Mouse (Mus musculus) heart, embryonic 13.5 days (tissue): ENCODE data around the gene Pcnx2. TPM values are rescaled to one million over a fixed set of nuclear protein-coding genes. Genes with fewer than 3 reads are reported as not detected.
A peak's percentile ranks its signal among the peaks of the same experiment; 100 is the strongest.

Source experiments
- ATAC-seq: fragments of 200-750 bp; cut with Nextera tagmentation; 2 replicates; pipeline ENCODE4 v1.8.0; 2017; ENCODE audit warnings: moderate TSS enrichment; ENCODE audit not compliant: insufficient number of reproducible peaks, low FRiP score, low TSS enrichment; ENCODE audit errors: extremely low read depth
- H3K27ac ChIP-seq: fragments of 300-500 bp; sonication (generic); replicated peaks from 2 replicates; pipeline ENCODE4 v1.5.1; 2015; ENCODE audit warnings: moderate library complexity, mild to moderate bottlenecking, inconsistent platforms
- H3K27me3 ChIP-seq: fragments of 300-500 bp; sonication (generic); replicated peaks from 2 replicates; pipeline ENCODE4 v1.6.1; 2015; ENCODE audit warnings: mild to moderate bottlenecking, inconsistent platforms
- H3K36me3 ChIP-seq: fragments of 300-500 bp; sonication (generic); 2 replicates; pipeline ENCODE4 v1.6.1; 2015; ENCODE audit warnings: mild to moderate bottlenecking, inconsistent platforms
- H3K4me1 ChIP-seq: fragments of 300-500 bp; sonication (generic); 2 replicates; pipeline ENCODE4 v1.6.1; 2015; ENCODE audit warnings: inconsistent platforms
- H3K4me2 ChIP-seq: fragments of 300-500 bp; sonication (generic); 2 replicates; pipeline ENCODE4 v1.6.1; 2015; ENCODE audit warnings: inconsistent platforms, mild to moderate bottlenecking, moderate library complexity
- H3K4me3 ChIP-seq: fragments of 300-500 bp; sonication (generic); 2 replicates; pipeline ENCODE4 v1.5.1; 2015; ENCODE audit warnings: moderate library complexity, mild to moderate bottlenecking, inconsistent platforms
- H3K9ac ChIP-seq: fragments of 300-500 bp; sonication (generic); 2 replicates; pipeline ENCODE4 v1.6.1; 2015; ENCODE audit warnings: inconsistent platforms, mild to moderate bottlenecking, moderate library complexity
- H3K9me3 ChIP-seq: fragments of 300-500 bp; sonication (generic); 2 replicates; pipeline ENCODE4 v1.6.1; 2016; ENCODE audit warnings: inconsistent platforms
- WGBS: fragments of 180-500 bp; shearing (Covaris S2); methylation state at CpG from one replicate; pipeline ENCODE4 v1.1.7; 2015; ENCODE audit warnings: mixed read lengths; 5-methylcytosine and 5-hydroxymethylcytosine counted together
- polyA plus RNA-seq: library from polyadenylated mRNA; unstranded; fragments of >200 nt; fragmentation: Nextera tagmentation; extraction: Ambion mirVana; gene quantifications from 2 replicates; pipeline ENCODE4 v1.2.1, GENCODE M21; 2015

Pcnx2 gene
- polyA plus RNA-seq, 1 experiment from 2014 or later = 0.07 TPM

GRCm38 (mm10) chr8:125756391-125757105, 141.6 kb downstream of the Pcnx2 start:
- Histone ChIP-seq H3K4me3 (no peak overlapping the region), H3K4me1 (peaks cover 22% of the 10 kb centered on the region), H3K9ac (peak overlapping the region; percentile 20; the same call in 1 of the 2 replicates), H3K4me2 (peak overlapping the region; percentile 13), H3K36me3 (no peaks in the 10 kb centered on the region), H3K27me3 (no peaks in the 10 kb centered on the region), H3K9me3 (no peaks in the 10 kb centered on the region), H3K27ac (peak overlapping the region; percentile 68)
- no peak for ATAC-seq
- WGBS = 40% methylated on average over 9 of the region's 9 CpGs

DNA sequence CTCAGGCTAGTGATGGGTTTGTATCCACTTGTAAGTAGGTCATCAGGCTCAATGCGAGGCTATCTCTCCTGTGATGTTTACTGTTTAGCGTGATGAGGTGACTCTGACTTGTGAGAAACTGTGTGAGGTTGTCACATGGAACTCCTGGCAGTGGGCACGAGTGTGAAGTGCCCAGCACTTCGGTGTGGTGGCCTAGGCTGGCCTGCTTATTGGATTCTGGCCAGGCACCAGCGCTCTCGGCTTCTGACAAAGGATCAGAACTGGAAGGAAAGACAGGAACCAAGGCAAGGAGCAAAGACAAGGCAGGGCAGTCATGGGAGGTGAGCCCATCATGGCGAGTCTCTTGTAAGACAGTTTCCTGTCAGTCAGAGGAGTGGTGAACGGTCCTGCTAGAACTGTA, 142.2 kb downstream of the Pcnx2 start:
- Histone ChIP-seq H3K9me3 (no peaks in the 10 kb centered on the region), H3K4me3 (no peak overlapping the region), H3K4me1 (peaks cover 29% of the 10 kb centered on the region), H3K9ac (no peak overlapping the region), H3K4me2 (0 out of 2 replicates have a peak overlapping the region, but pooled peaks have one; percentile 13), H3K36me3 (no peaks in the 10 kb centered on the region), H3K27ac (peak overlapping the region; percentile 68; the same call in 1 of the 2 replicates), H3K27me3 (no peaks in the 10 kb centered on the region)
- ATAC-seq = no peak
- WGBS = 53% methylated on average over 8 of the region's 8 CpGs

- ATAC-seq = no peak
- no peaks in the 10 kb centered on the region for H3K9me3 ChIP-seq
- H3K27me3 ChIP-seq = no peaks in the 10 kb centered on the region
- H3K4me3 ChIP-seq = no peak overlapping the region
- WGBS = 46% methylated on average over 8 of the region's 8 CpGs
- H3K9ac ChIP-seq = no peak overlapping the region
- no peak overlapping the region for H3K4me2 ChIP-seq
- H3K4me1 ChIP-seq = peaks cover 25% of the 10 kb centered on the region
- H3K27ac ChIP-seq = no peak overlapping the region
- no peaks in the 10 kb centered on the region; the same call in 1 of the 2 replicates for H3K36me3 ChIP-seq
Measured at GRCm38 (mm10) chr8:125750846-125751245, 147.3 kb downstream of the Pcnx2 start.

- H3K36me3 ChIP-seq = no peaks in the 10 kb centered on the region; the same call in 1 of the 2 replicates
- WGBS = 64% methylated on average over 8 of the region's 8 CpGs
- H3K4me3 ChIP-seq = no peak overlapping the region
- H3K9me3 ChIP-seq = no peaks in the 10 kb centered on the region
- no peak overlapping the region for H3K27ac ChIP-seq
- no peak overlapping the region for H3K4me2 ChIP-seq
- H3K4me1 ChIP-seq = peaks cover 25% of the 10 kb centered on the region
- no peak overlapping the region for H3K9ac ChIP-seq
- ATAC-seq = no peak
- no peaks in the 10 kb centered on the region for H3K27me3 ChIP-seq
Measured at GRCm38 (mm10) chr8:125747390-125747789, 150.7 kb downstream of the Pcnx2 start.

DNA sequence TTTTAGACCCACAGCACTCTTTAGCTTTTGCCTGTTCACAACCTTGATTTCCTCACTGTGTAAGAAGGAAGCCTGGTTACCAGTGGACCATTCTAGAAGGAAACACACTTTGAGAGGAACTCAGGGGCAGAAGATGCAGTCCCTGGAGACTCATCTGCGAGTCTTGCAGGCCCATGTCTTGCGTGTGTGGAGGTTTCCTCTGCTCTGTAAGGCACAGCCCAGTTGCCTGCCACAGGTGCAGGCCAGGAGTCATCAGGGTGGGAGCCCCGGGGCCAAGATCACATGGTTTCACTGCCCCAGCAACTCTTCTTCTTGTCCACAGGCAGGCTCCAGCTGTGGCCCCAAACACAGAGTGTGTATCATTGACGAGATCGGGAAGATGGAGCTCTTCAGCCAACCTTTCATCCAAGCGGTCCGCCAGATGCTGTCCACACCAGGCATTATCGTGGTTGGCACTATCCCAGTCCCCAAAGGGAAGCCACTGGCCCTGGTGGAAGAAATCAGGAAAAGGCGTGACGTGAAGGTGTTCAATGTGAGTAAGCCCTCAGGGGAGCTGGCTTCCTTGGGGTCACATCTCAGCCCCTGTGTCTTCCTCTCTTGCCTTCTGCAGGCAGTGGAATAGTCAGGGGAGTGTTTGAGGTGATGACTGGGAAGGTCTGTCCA, 153.1 kb downstream of the Pcnx2 start:
- no peak overlapping the region for H3K4me3 ChIP-seq
- ATAC-seq = no peak
- no peaks in the 10 kb centered on the region for H3K27me3 ChIP-seq
- peaks cover 4% of the 10 kb centered on the region; the same call in 1 of the 2 replicates for H3K36me3 ChIP-seq
- no peak overlapping the region for H3K4me2 ChIP-seq
- H3K9me3 ChIP-seq = no peaks in the 10 kb centered on the region
- peaks cover 21% of the 10 kb centered on the region for H3K4me1 ChIP-seq
- 82% methylated on average over 10 of the region's 10 CpGs for WGBS
- H3K27ac ChIP-seq = no peak overlapping the region
- no peak overlapping the region for H3K9ac ChIP-seq

GRCm38 (mm10) chr8:125742406-125742805, 155.7 kb downstream of the Pcnx2 start:
- WGBS = 62% methylated on average over 8 of the region's 8 CpGs

GRCm38 (mm10) chr8:125741855-125742254, 156.3 kb downstream of the Pcnx2 start:
- Histone ChIP-seq H3K4me1 (peaks cover 13% of the 10 kb centered on the region; the same call in 1 of the 2 replicates), H3K27ac (no peak overlapping the region), H3K9ac (no peak overlapping the region), H3K27me3 (no peaks in the 10 kb centered on the region), H3K4me2 (no peak overlapping the region), H3K4me3 (no peak overlapping the region), H3K36me3 (peaks cover 25% of the 10 kb centered on the region), H3K9me3 (no peaks in the 10 kb centered on the region)
- no peak for ATAC-seq
- 42% methylated on average over 2 of the region's 2 CpGs for WGBS

More at GRCm38 (mm10) chr8:125742406-125742805, 155.7 kb downstream of the Pcnx2 start:
- H3K4me2 ChIP-seq = no peak overlapping the region
- H3K9me3 ChIP-seq = no peaks in the 10 kb centered on the region
- peaks cover 17% of the 10 kb centered on the region for H3K4me1 ChIP-seq
- no peak for ATAC-seq
- no peaks in the 10 kb centered on the region for H3K27me3 ChIP-seq
- H3K4me3 ChIP-seq = no peak overlapping the region
- H3K36me3 ChIP-seq = peaks cover 19% of the 10 kb centered on the region; the same call in 1 of the 2 replicates
- H3K9ac ChIP-seq = no peak overlapping the region
- H3K27ac ChIP-seq = no peak overlapping the region

- Histone ChIP-seq H3K4me1 (peaks cover 13% of the 10 kb centered on the region; the same call in 1 of the 2 replicates), H3K4me2 (no peak overlapping the region), H3K9me3 (no peaks in the 10 kb centered on the region), H3K36me3 (peaks cover 30% of the 10 kb centered on the region), H3K27ac (no peak overlapping the region), H3K9ac (no peak overlapping the region), H3K4me3 (no peak overlapping the region), H3K27me3 (no peaks in the 10 kb centered on the region)
- WGBS = 63% methylated on average over 5 of the region's 5 CpGs
- no peak for ATAC-seq
Measured at GRCm38 (mm10) chr8:125741377-125741776, 156.7 kb downstream of the Pcnx2 start.

- Histone ChIP-seq H3K36me3 (peaks cover 31% of the 10 kb centered on the region), H3K27me3 (no peaks in the 10 kb centered on the region), H3K4me2 (no peak overlapping the region), H3K9me3 (no peaks in the 10 kb centered on the region), H3K4me1 (peaks cover 13% of the 10 kb centered on the region; the same call in 1 of the 2 replicates), H3K9ac (no peak overlapping the region), H3K4me3 (no peak overlapping the region), H3K27ac (no peak overlapping the region)
- no peak for ATAC-seq
- 81% methylated on average over 10 of the region's 10 CpGs for WGBS
Measured at GRCm38 (mm10) chr8:125740655-125741054, 157.5 kb downstream of the Pcnx2 start.

GRCm38 (mm10) chr8:125738956-125739355, 159.2 kb downstream of the Pcnx2 start:
- H3K27me3 ChIP-seq = no peaks in the 10 kb centered on the region
- H3K9me3 ChIP-seq = no peaks in the 10 kb centered on the region
- H3K4me1 ChIP-seq = peaks cover 22% of the 10 kb centered on the region
- H3K27ac ChIP-seq = no peak overlapping the region
- H3K9ac ChIP-seq = no peak overlapping the region
- H3K4me3 ChIP-seq = no peak overlapping the region
- no peak overlapping the region for H3K4me2 ChIP-seq
- peaks cover 31% of the 10 kb centered on the region for H3K36me3 ChIP-seq
- ATAC-seq = no peak
- WGBS = 93% methylated on average over 4 of the region's 4 CpGs
